Mouse (Mus musculus): ENCODE results near the gene Fpgs. TPM values are rescaled to one million over a fixed set of nuclear protein-coding genes. Genes with fewer than 3 reads are reported as not detected.

Fpgs gene
- polyA plus RNA-seq, 1 experiment from 2014 or later = 36.1 TPM

- ATAC-seq (replicated peaks; ENCODE audit: low FRiP score, low read depth) = no peak
Observed at GRCm38 (mm10) chr2:32671907-32672595, 31.9 kb downstream of the Fpgs start.

GRCm38 (mm10) chr2:32671147-32671546, 32.8 kb downstream of the Fpgs start:
- DNase-seq (ENCODE audit: low spot score) (no peak), ATAC-seq (replicated peaks; ENCODE audit: low FRiP score, low read depth) (no peak)
- Histone ChIP-seq H3K27ac (no peak overlapping the region), H3K27me3 (ENCODE audit: insufficient read depth, low read length) (no peaks in the 10 kb centered on the region), H3K4me3 (replicated peaks; ENCODE audit: low read depth, low read length) (no peak overlapping the region), H3K4me2 (ENCODE audit: low read length) (no peak overlapping the region), H3K36me3 (ENCODE audit: insufficient read depth, low read length) (peaks cover 15% of the 10 kb centered on the region), H3K9ac (ENCODE audit: low read depth, low read length) (no peak overlapping the region), H3K9me3 (replicated peaks; ENCODE audit: low read length) (no peaks in the 10 kb centered on the region), H3K4me1 (replicated peaks; ENCODE audit: insufficient read depth, low read length) (no peaks in the 10 kb centered on the region)
- WGBS = 85% methylated on average over 9 of the region's 9 CpGs
- TF ChIP-seq CTCF (IDR thresholded peaks at IDR 0.05; ENCODE audit: low read depth) = no peak

More at GRCm38 (mm10) chr2:32671907-32672595, 31.9 kb downstream of the Fpgs start:
- Histone ChIP-seq H3K9me3 (replicated peaks; ENCODE audit: low read length) (no peaks in the 10 kb centered on the region), H3K27me3 (ENCODE audit: insufficient read depth, low read length) (no peaks in the 10 kb centered on the region), H3K4me3 (replicated peaks; ENCODE audit: low read depth, low read length) (no peak overlapping the region), H3K36me3 (ENCODE audit: insufficient read depth, low read length) (peaks cover 16% of the 10 kb centered on the region), H3K27ac (no peak overlapping the region), H3K9ac (ENCODE audit: low read depth, low read length) (no peak overlapping the region), H3K4me2 (ENCODE audit: low read length) (no peak overlapping the region), H3K4me1 (replicated peaks; ENCODE audit: insufficient read depth, low read length) (no peaks in the 10 kb centered on the region)
- no peak for TF ChIP-seq CTCF (IDR thresholded peaks at IDR 0.05; ENCODE audit: low read depth)
- 76% methylated on average over 9 of the region's 9 CpGs for whole genome bisulfite sequencing
- DNase-seq (ENCODE audit: low spot score) = no peak

DNA sequence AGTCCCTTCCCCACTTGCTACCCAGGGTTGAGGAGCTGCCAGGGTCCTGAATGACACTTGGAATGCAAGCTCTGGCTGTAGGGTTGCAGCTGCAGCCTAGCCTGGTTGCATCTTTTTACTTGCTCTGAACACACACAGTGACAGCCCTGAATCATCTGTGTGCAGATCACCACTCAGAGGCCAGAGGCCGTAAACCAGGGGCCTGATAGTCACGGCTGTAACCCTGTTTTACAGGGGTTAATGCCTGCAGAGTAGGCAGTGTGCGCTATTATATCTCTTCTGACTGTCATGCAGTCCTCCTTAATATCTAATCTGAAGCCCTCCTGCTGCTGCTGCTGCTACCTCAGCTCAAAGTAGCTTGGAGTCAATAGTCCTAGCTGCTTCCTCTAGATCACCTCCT, 34.1 kb downstream of the Fpgs start:
- TF ChIP-seq CTCF (IDR thresholded peaks at IDR 0.05; ENCODE audit: low read depth) = no peak
- H3K9ac ChIP-seq (ENCODE audit: low read depth, low read length) = no peak overlapping the region
- no peak overlapping the region for H3K27ac ChIP-seq
- H3K4me3 ChIP-seq (replicated peaks; ENCODE audit: low read depth, low read length) = no peak overlapping the region
- H3K4me2 ChIP-seq (ENCODE audit: low read length) = no peak overlapping the region
- H3K27me3 ChIP-seq (ENCODE audit: insufficient read depth, low read length) = no peaks in the 10 kb centered on the region
- ATAC-seq (replicated peaks; ENCODE audit: low FRiP score, low read depth) = no peak
- DNase-seq (ENCODE audit: low spot score) = no peak
- no peaks in the 10 kb centered on the region for H3K9me3 ChIP-seq (replicated peaks; ENCODE audit: low read length)
- 55% methylated on average over 3 of the region's 3 CpGs for WGBS
- peaks cover 6% of the 10 kb centered on the region; the same call in 1 of the 2 replicates for H3K36me3 ChIP-seq (ENCODE audit: insufficient read depth, low read length)
- H3K4me1 ChIP-seq (replicated peaks; ENCODE audit: insufficient read depth, low read length) = no peaks in the 10 kb centered on the region

DNA sequence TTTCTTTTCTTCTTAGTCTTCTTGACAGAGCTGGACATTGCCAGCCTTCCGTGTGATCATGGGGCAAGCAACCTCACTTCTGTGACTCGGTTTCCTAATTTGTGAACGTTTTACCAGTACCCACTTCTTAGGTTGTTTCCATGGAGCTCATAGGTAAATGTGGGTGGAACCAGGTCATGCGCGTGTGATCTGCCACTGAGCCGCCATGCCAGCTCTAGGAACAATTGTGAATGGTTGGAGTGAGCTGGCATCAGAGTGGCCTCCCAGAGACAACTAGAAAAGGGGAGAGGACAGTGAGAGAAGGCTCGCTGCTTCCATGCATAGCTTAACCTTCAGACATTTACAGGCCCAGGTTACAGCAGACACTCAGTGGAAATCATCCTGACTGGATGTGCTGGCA, 35.8 kb downstream of the Fpgs start:
- H3K9me3 ChIP-seq (replicated peaks; ENCODE audit: low read length) = no peaks in the 10 kb centered on the region
- H3K9ac ChIP-seq (ENCODE audit: low read depth, low read length) = no peak overlapping the region
- ATAC-seq (replicated peaks; ENCODE audit: low FRiP score, low read depth) (no peak), DNase-seq (ENCODE audit: low spot score) (no peak)
- H3K27me3 ChIP-seq (ENCODE audit: insufficient read depth, low read length) = no peaks in the 10 kb centered on the region
- no peak overlapping the region for H3K4me3 ChIP-seq (replicated peaks; ENCODE audit: low read depth, low read length)
- no peak overlapping the region; the same call in 1 of the 2 replicates for H3K27ac ChIP-seq
- no peak overlapping the region for H3K4me2 ChIP-seq (ENCODE audit: low read length)
- WGBS = 90% methylated on average over 7 of the region's 7 CpGs
- no peak for TF ChIP-seq CTCF (IDR thresholded peaks at IDR 0.05; ENCODE audit: low read depth)
- H3K36me3 ChIP-seq (ENCODE audit: insufficient read depth, low read length) = peaks cover 6% of the 10 kb centered on the region; the same call in 1 of the 2 replicates
- no peaks in the 10 kb centered on the region for H3K4me1 ChIP-seq (replicated peaks; ENCODE audit: insufficient read depth, low read length)

DNA sequence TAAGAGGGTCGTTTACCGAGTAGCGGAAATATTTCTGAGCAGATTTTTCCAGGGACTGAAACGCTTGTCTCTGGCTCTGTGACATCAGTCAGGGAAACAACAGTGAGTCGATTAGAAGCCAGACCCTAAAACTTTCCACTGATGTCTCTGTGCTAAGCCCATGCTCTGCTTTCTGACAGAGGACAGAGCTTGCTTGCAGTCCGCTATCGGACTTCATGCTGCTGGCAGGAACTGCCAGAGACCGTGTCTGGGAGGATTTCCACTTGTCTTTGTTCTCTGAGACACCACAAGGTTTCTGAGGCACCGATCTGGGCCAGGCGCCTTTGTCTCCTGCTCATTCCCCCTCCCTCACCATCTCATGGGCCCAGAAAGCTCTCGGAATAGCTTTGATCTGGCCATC, 36.2 kb downstream of the Fpgs start:
- DNase-seq (ENCODE audit: low spot score) (no peak), ATAC-seq (replicated peaks; ENCODE audit: low FRiP score, low read depth) (no peak)
- H3K4me2 ChIP-seq (ENCODE audit: low read length) = no peak overlapping the region
- H3K4me1 ChIP-seq (replicated peaks; ENCODE audit: insufficient read depth, low read length) = no peaks in the 10 kb centered on the region
- H3K27me3 ChIP-seq (ENCODE audit: insufficient read depth, low read length) = no peaks in the 10 kb centered on the region
- peaks cover 6% of the 10 kb centered on the region; the same call in 1 of the 2 replicates for H3K36me3 ChIP-seq (ENCODE audit: insufficient read depth, low read length)
- 50% methylated on average over 11 of the region's 11 CpGs for WGBS
- H3K9me3 ChIP-seq (replicated peaks; ENCODE audit: low read length) = no peaks in the 10 kb centered on the region
- H3K27ac ChIP-seq = no peak overlapping the region; the same call in 1 of the 2 replicates
- no peak overlapping the region for H3K4me3 ChIP-seq (replicated peaks; ENCODE audit: low read depth, low read length)
- no peak for TF ChIP-seq CTCF (IDR thresholded peaks at IDR 0.05; ENCODE audit: low read depth)
- no peak overlapping the region for H3K9ac ChIP-seq (ENCODE audit: low read depth, low read length)

DNA sequence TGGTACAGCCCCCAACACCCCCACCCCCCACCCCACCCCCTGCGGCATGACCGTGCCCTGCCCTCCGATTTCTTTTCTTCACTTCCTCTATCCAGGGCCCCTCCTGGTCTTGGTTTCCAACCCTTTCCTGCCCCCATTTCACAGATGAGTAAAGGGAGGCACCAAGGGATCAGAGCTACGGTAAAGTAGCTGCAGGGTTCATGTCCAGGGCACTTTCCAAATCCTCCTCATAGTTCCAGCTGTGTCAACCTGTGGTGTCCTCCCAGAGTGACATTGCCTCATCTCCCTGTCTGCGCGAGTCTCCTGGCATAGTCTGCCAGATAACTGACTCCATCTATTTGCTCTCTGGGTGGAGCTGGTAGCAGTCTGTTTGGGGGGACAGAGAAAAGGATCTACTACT, 38.1 kb downstream of the Fpgs start:
- no peaks in the 10 kb centered on the region for H3K9me3 ChIP-seq (replicated peaks; ENCODE audit: low read length)
- H3K4me1 ChIP-seq (replicated peaks; ENCODE audit: insufficient read depth, low read length) = 0 out of 2 replicates have a peak, but pooled peaks cover 5% of the 10 kb centered on the region
- no peak for TF ChIP-seq CTCF (IDR thresholded peaks at IDR 0.05; ENCODE audit: low read depth)
- no peaks in the 10 kb centered on the region for H3K27me3 ChIP-seq (ENCODE audit: insufficient read depth, low read length)
- H3K36me3 ChIP-seq (ENCODE audit: insufficient read depth, low read length) = no peaks in the 10 kb centered on the region
- H3K4me3 ChIP-seq (replicated peaks; ENCODE audit: low read depth, low read length) = no peak overlapping the region
- ATAC-seq (replicated peaks; ENCODE audit: low FRiP score, low read depth) (no peak), DNase-seq (ENCODE audit: low spot score) (no peak)
- no peak overlapping the region for H3K4me2 ChIP-seq (ENCODE audit: low read length)
- no peak overlapping the region for H3K9ac ChIP-seq (ENCODE audit: low read depth, low read length)
- WGBS = 82% methylated on average over 6 of the region's 6 CpGs
- H3K27ac ChIP-seq = no peak overlapping the region
